Mouse (Mus musculus) MEL (cell line): ENCODE results near the gene Chmp1a. TPM values are rescaled to one million over a fixed set of nuclear protein-coding genes. Genes with fewer than 3 reads are reported as not detected.
A peak's percentile ranks its signal among the peaks of the same experiment; 100 is the strongest.

ENCODE experiments used
- DNase-seq: peaks from one replicate; pipeline ENCODE4 v3.0.0; 2011; ENCODE audit warnings: low read depth, low spot score
- H3K27ac ChIP-seq: 2 replicates; pipeline ENCODE4 v1.5.1; 2012; ENCODE audit warnings: low read depth, mild to moderate bottlenecking, control low read depth, low read length, moderate library complexity; ENCODE audit not compliant: control insufficient read depth
- H3K27me3 ChIP-seq, 2 experiments: fragments of 150-350 bp in 1 of 2; sonication (generic) in 1 of 2; 2 replicates each; pipeline ENCODE4 v1.6.1; 2012; ENCODE audit warnings: low read length in 2 of 2, mild to moderate bottlenecking in 2 of 2, improper control_type of control experiment in 1 of 2, moderate library complexity in 1 of 2; ENCODE audit not compliant: insufficient read depth in 2 of 2, control insufficient read depth in 1 of 2
- H3K36me3 ChIP-seq, 2 experiments: 2 replicates each; pipeline ENCODE4 v1.6.1; 2012 to 2014; ENCODE audit warnings: low read length in 2 of 2, improper control_type of control experiment in 1 of 2, inconsistent platforms in 1 of 2, mild to moderate bottlenecking in 1 of 2; ENCODE audit not compliant: insufficient read depth in 2 of 2, control insufficient read depth in 1 of 2
- H3K4me1 ChIP-seq, 2 experiments: fragments of 150-350 bp in 1 of 2; sonication (generic) in 1 of 2; 2 replicates each; pipeline ENCODE4 v1.6.1; 2012; ENCODE audit warnings: low read length in 2 of 2, improper control_type of control experiment in 1 of 2, mild to moderate bottlenecking in 1 of 2; ENCODE audit not compliant: insufficient read depth in 2 of 2, control insufficient read depth in 1 of 2
- H3K4me3 ChIP-seq, 2 experiments: fragments of 150-350 bp in 1 of 2; sonication (generic) in 1 of 2; 2 replicates each; pipeline ENCODE4 v1.5.1; 2012; ENCODE audit warnings: low read depth in 2 of 2, low read length in 2 of 2, mild to moderate bottlenecking in 2 of 2, moderate library complexity in 2 of 2, control low read depth in 1 of 2, improper control_type of control experiment in 1 of 2; ENCODE audit not compliant: control insufficient read depth in 1 of 2, insufficient read depth in 1 of 2
- H3K79me2 ChIP-seq: 2 replicates; pipeline ENCODE4 v1.6.1; 2012; ENCODE audit warnings: mild to moderate bottlenecking, low read length, moderate library complexity; ENCODE audit not compliant: control insufficient read depth, poor library complexity, insufficient read depth
- H3K9ac ChIP-seq: 2 replicates; pipeline ENCODE4 v1.6.1; 2012; ENCODE audit warnings: low read depth, mild to moderate bottlenecking, control low read depth, low read length, moderate library complexity; ENCODE audit not compliant: control insufficient read depth, poor library complexity, severe bottlenecking
- H3K9me3 ChIP-seq: fragments of 150-350 bp; sonication (generic); replicated peaks from 2 replicates; pipeline ENCODE4 v1.6.1; 2012; ENCODE audit warnings: mild to moderate bottlenecking, low read length, improper control_type of control experiment, moderate library complexity; ENCODE audit not compliant: insufficient read depth
- CHD1 ChIP-seq: IDR thresholded peaks from 2 replicates; pipeline ENCODE4 v1.6.1; 2012; ENCODE audit warnings: low read depth, mild to moderate bottlenecking, inconsistent platforms, low read length, improper control_type of control experiment
- CTCF ChIP-seq, 3 experiments: IDR thresholded peaks in 2 of 3; conservative IDR thresholded peaks in 1 of 3; 2 replicates each; pipeline ENCODE4 v1.5.1; 2011 to 2012; ENCODE audit warnings: low read length in 3 of 3, low read depth in 2 of 3, mild to moderate bottlenecking in 2 of 3, improper control_type of control experiment in 1 of 3, inconsistent platforms in 1 of 3, mixed read lengths in 1 of 3, moderate library complexity in 1 of 3; ENCODE audit not compliant: control insufficient read depth in 1 of 3, insufficient read depth in 1 of 3, poor library complexity in 1 of 3, severe bottlenecking in 1 of 3
- ELF1 ChIP-seq: IDR thresholded peaks from 2 replicates; pipeline ENCODE4 v1.6.1; 2014; ENCODE audit warnings: low read depth, mild to moderate bottlenecking, inconsistent platforms, low read length, improper control_type of control experiment, moderate library complexity
- ETS1 ChIP-seq: IDR thresholded peaks from 2 replicates; pipeline ENCODE4 v1.6.1; 2012; ENCODE audit warnings: low read depth, mild to moderate bottlenecking, inconsistent platforms, low read length, improper control_type of control experiment, moderate library complexity
- HCFC1 ChIP-seq: IDR thresholded peaks from 2 replicates; pipeline ENCODE4 v1.6.1; 2012; ENCODE audit warnings: low read depth, mild to moderate bottlenecking, inconsistent platforms, low read length, improper control_type of control experiment, moderate library complexity
- JUND ChIP-seq: IDR thresholded peaks from 2 replicates; pipeline ENCODE4 v1.6.1; 2011; ENCODE audit warnings: low read depth, mild to moderate bottlenecking, improper control_type of control experiment, low read length
- MAX ChIP-seq: IDR thresholded peaks from 2 replicates; pipeline ENCODE4 v1.6.1; 2011; ENCODE audit warnings: low read length, improper control_type of control experiment
- MXI1 ChIP-seq: IDR thresholded peaks from 2 replicates; pipeline ENCODE4 v1.6.1; 2011; ENCODE audit warnings: mild to moderate bottlenecking, low read depth, low read length, improper control_type of control experiment
- MYB ChIP-seq: IDR thresholded peaks from 2 replicates; pipeline ENCODE4 v1.6.1; 2011; ENCODE audit warnings: mild to moderate bottlenecking, low read depth, low read length, improper control_type of control experiment
- POLR2AphosphoS2 ChIP-seq: IDR thresholded peaks from 2 replicates; pipeline ENCODE4 v1.6.1; 2011; ENCODE audit warnings: low read length, improper control_type of control experiment
- SIN3A ChIP-seq: IDR thresholded peaks from 2 replicates; pipeline ENCODE4 v1.6.1; 2012; ENCODE audit warnings: low read length, improper control_type of control experiment, inconsistent platforms
- TBP ChIP-seq: IDR thresholded peaks from 2 replicates; pipeline ENCODE4 v1.8.0; 2011; ENCODE audit warnings: low read depth, low read length, improper control_type of control experiment
- USF2 ChIP-seq, 2 experiments: IDR thresholded peaks; 2 replicates each; pipeline ENCODE4 v1.6.1; 2011 to 2012; ENCODE audit warnings: improper control_type of control experiment in 2 of 2, low read length in 2 of 2, borderline replicate concordance in 1 of 2, inconsistent platforms in 1 of 2, low read depth in 1 of 2, mild to moderate bottlenecking in 1 of 2; ENCODE audit not compliant: insufficient read depth in 1 of 2
- ZC3H11A ChIP-seq: IDR thresholded peaks from 2 replicates; pipeline ENCODE4 v1.6.1; 2012; ENCODE audit warnings: low read depth, mild to moderate bottlenecking, inconsistent platforms, low read length, improper control_type of control experiment
- ZMIZ1 ChIP-seq: IDR thresholded peaks from 2 replicates; pipeline ENCODE4 v1.6.1; 2012; ENCODE audit warnings: low read depth, mild to moderate bottlenecking, inconsistent platforms, low read length, improper control_type of control experiment, moderate library complexity
- polyA plus RNA-seq, 2 experiments: library from polyadenylated mRNA; stranded (reverse) in 1 of 2; unstranded in 1 of 2; fragments of >175 nt in 1 of 2; fragments of >200 nt in 1 of 2; gene quantifications; 2 replicates each; pipeline versions ENCODE4 v1.2.1 to v1.2.4; 2012; ENCODE audit warnings: low replicate concordance in 2 of 2, low read depth in 1 of 2; ENCODE audit not compliant: insufficient read length in 2 of 2, insufficient read depth in 1 of 2, missing spikeins in 1 of 2
- total RNA-seq: library from RNA; depleted of rRNA; stranded (reverse); fragments of 300-350 nt; gene quantifications from 2 replicates; pipeline ENCODE4 v1.2.3, GENCODE M21; 2012

Gene Chmp1a
- total and polyA plus RNA-seq, 3 experiments, result 80.5 to 85.7 TPM; not detected in 1

- H3K4me1 ChIP-seq, result peaks cover 0 to 9% of the 10 kb centered on the region in 2 experiments; a peak in 1 of 4 replicates
- no peaks in the 10 kb centered on the region; a peak in 1 of 4 replicates for H3K27me3 ChIP-seq
- H3K27ac ChIP-seq, result no peak within 1 kb of the TSS
- H3K9ac ChIP-seq, result peak within 1 kb of the TSS; percentile 71
- no peaks in the 10 kb centered on the region; the same call in 1 of the 2 replicates for H3K79me2 ChIP-seq
- peak; percentile 92 for DNase-seq
- TF ChIP-seq ELF1, result peak; percentile 49; the same call in 1 of the 2 replicates
- TF ChIP-seq ZMIZ1, result peak; percentile 45; the same call in 1 of the 2 replicates
- TF ChIP-seq SIN3A, result peak; percentile 50; the same call in 1 of the 2 replicates
- no peak for TF ChIP-seq CHD1
- TF ChIP-seq TBP, result 0 out of 2 replicates have a peak, but pooled peaks have one; percentile 32
- no peak for TF ChIP-seq ETS1
- peak; percentile 55; the same call in 1 of the 2 replicates for TF ChIP-seq HCFC1
- no peak for TF ChIP-seq ZC3H11A
- no peak for TF ChIP-seq USF2 (IDR thresholded peaks at IDR 0.05; ENCODE audit: borderline replicate concordance in 1 of 2, insufficient read depth in 1 of 2, low read depth in 1 of 2, low read length in 2 of 2)
- peak; percentile 9 to 45 (median 39); a peak in 4 of 6 replicates for TF ChIP-seq CTCF (IDR thresholded peaks at IDR 0.05 in 2 of 3, conservative IDR thresholded peaks at IDR 0.05 in 1 of 3; ENCODE audit: control insufficient read depth in 1 of 3, insufficient read depth in 1 of 3, low read depth in 2 of 3, low read length in 3 of 3, poor library complexity in 1 of 3, severe bottlenecking in 1 of 3)
- TF ChIP-seq POLR2AphosphoS2, result peak; percentile 30; the same call in 1 of the 2 replicates
- TF ChIP-seq MXI1, result peak; percentile 19; the same call in 1 of the 2 replicates
- no peak for TF ChIP-seq MAX
- no peaks in the 10 kb centered on the region for H3K9me3 ChIP-seq
- H3K36me3 ChIP-seq, result no peaks in the 10 kb centered on the region; a peak in 1 of 4 replicates
- H3K4me3 ChIP-seq, result peak within 1 kb of the TSS; percentile 78 to 90
Observed at GRCm38 (mm10) chr8:123235520-123236497, 23.2 kb upstream of the Chmp1a start, which contains the start of gene Spata2l. Gene Spata2l (minus strand): TSS chr8:123236233.

GRCm38 (mm10) chr8:123234918-123235519 is 22.5 kb upstream of the Chmp1a start:
- TF ChIP-seq MYB (no peak), JUND (no peak), POLR2AphosphoS2 (0 out of 2 replicates have a peak, but pooled peaks have one; percentile 6)
- no peaks in the 10 kb centered on the region; the same call in 1 of the 2 replicates for H3K79me2 ChIP-seq
- no peak overlapping the region for H3K27ac ChIP-seq
- DNase-seq, result no peak
- no peaks in the 10 kb centered on the region; a peak in 1 of 4 replicates for H3K36me3 ChIP-seq
- no peak overlapping the region for H3K9ac ChIP-seq
- H3K4me1 ChIP-seq, result peaks cover 0 to 9% of the 10 kb centered on the region in 2 experiments; a peak in 1 of 4 replicates
- H3K4me3 ChIP-seq, result peak overlapping the region; percentile 78 to 90; a peak in 3 of 4 replicates
- no peaks in the 10 kb centered on the region; a peak in 1 of 4 replicates for H3K27me3 ChIP-seq
- H3K9me3 ChIP-seq, result no peaks in the 10 kb centered on the region
